Mouse (Mus musculus) erythroblast, embryonic 14.5 days (primary cell): ENCODE results near the gene Artn.

Source experiments
- GATA1 ChIP-seq: IDR thresholded peaks from 2 replicates; pipeline ENCODE4 v1.6.1; 2012; ENCODE audit warnings: low read length, inconsistent platforms, mixed read lengths
- TAL1 ChIP-seq: IDR thresholded peaks from 3 replicates; pipeline ENCODE4 v1.6.1; 2012; ENCODE audit warnings: low read length, inconsistent platforms, mixed read lengths

DNA sequence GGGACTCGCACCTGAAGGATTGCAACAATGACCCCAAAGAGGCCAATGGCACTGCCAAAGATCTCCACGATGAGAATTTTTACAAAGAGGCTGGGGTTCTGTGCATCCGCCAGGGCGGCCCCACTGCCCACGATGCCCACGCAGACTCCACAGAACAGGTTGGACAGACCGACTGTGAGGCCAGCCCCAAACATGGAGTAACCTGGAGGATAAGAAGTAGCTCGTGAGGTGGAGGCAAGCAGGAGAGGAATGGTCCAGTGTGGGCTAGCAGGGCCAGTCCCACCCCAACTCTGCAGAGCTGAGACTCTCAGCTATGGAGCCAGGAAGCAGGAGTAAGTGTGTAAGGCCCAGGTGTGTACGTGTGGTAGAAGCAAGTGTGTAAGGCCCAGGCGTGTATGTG is 44.5 kb downstream of the Artn start:
- TF ChIP-seq GATA1 (no peak), TAL1 (no peak)
